Mouse (Mus musculus): ENCODE measurements around the gene Akirin2. TPM values are rescaled to one million over a fixed set of nuclear protein-coding genes. Genes with fewer than 3 reads are reported as not detected.

The Akirin2 gene
- total RNA-seq, 2 experiments from 2014 or later: 47.1 to 95.6 TPM

- ATAC-seq (replicated peaks; ENCODE audit: low FRiP score, poor library complexity, severe bottlenecking): no peak
Measured at GRCm38 (mm10) chr4:34582476-34582875, 31.7 kb downstream of the Akirin2 start.

GRCm38 (mm10) chr4:34583427-34583826, 32.7 kb downstream of the Akirin2 start:
- ATAC-seq (replicated peaks; ENCODE audit: low FRiP score, poor library complexity, severe bottlenecking): no peak

GRCm38 (mm10) chr4:34584871-34585607, 34.3 kb downstream of the Akirin2 start:
- no peak for ATAC-seq (replicated peaks; ENCODE audit: low FRiP score, poor library complexity, severe bottlenecking)

GRCm38 (mm10) chr4:34603123-34603522, 52.4 kb downstream of the Akirin2 start:
- ATAC-seq (replicated peaks; ENCODE audit: low FRiP score, poor library complexity, severe bottlenecking): no peak

GRCm38 (mm10) chr4:34606658-34607057, 55.9 kb downstream of the Akirin2 start:
- no peak for ATAC-seq (replicated peaks; ENCODE audit: low FRiP score, poor library complexity, severe bottlenecking)

- no peak for ATAC-seq (replicated peaks; ENCODE audit: low FRiP score, poor library complexity, severe bottlenecking)
Measured at GRCm38 (mm10) chr4:34613571-34614145, 62.9 kb downstream of the Akirin2 start.

GRCm38 (mm10) chr4:34614630-34615094, 63.9 kb downstream of the Akirin2 start, which contains the start of the genes Orc3 and Rars2:
Orc3 (minus strand) TSS chr4:34614944.
Rars2 (plus strand) TSS chr4:34614957.
- peak; percentile 100 for ATAC-seq (replicated peaks; ENCODE audit: low FRiP score, poor library complexity, severe bottlenecking)

GRCm38 (mm10) chr4:34615303-34615702, 64.6 kb downstream of the Akirin2 start:
- no peak for ATAC-seq (replicated peaks; ENCODE audit: low FRiP score, poor library complexity, severe bottlenecking)

GRCm38 (mm10) chr4:34616146-34616545, 65.4 kb downstream of the Akirin2 start:
- no peak for ATAC-seq (replicated peaks; ENCODE audit: low FRiP score, poor library complexity, severe bottlenecking)

Other genes starting within 250 kb of the Akirin2 start
- gene Orc3, start 64.0 kb downstream of the Akirin2 start, total RNA-seq (2015; ENCODE audit: low replicate concordance): 23.8 and 25.7 TPM in 2 replicates
- gene Orc3, start 64.0 kb downstream of the Akirin2 start, total RNA-seq (2017; ENCODE audit: low replicate concordance): 25.9 and 27.4 TPM in 2 replicates
- 9.2 and 10.0 TPM in 2 replicates for gene Rars2, start 64.0 kb downstream of the Akirin2 start, total RNA-seq (2015; ENCODE audit: low replicate concordance)
- 5.4 and 7.3 TPM in 2 replicates for gene Rars2, start 64.0 kb downstream of the Akirin2 start, total RNA-seq (2017; ENCODE audit: low replicate concordance)
- gene Slc35a1, start 136.5 kb downstream of the Akirin2 start, total RNA-seq (2015; ENCODE audit: low replicate concordance): 2.3 and 4.0 TPM in 2 replicates
- gene Slc35a1, start 136.5 kb downstream of the Akirin2 start, total RNA-seq (2017; ENCODE audit: low replicate concordance): 2.5 and 3.8 TPM in 2 replicates
- not detected in 2 replicates for gene Cfap206, start 179.3 kb downstream of the Akirin2 start, total RNA-seq (2015; ENCODE audit: low replicate concordance)
- not detected in 2 replicates for gene Cfap206, start 179.3 kb downstream of the Akirin2 start, total RNA-seq (2017; ENCODE audit: low replicate concordance)
- not detected in 2 replicates for gene Gm136, start 205.3 kb downstream of the Akirin2 start, total RNA-seq (2015; ENCODE audit: low replicate concordance)
- not detected in 2 replicates for gene Gm136, start 205.3 kb downstream of the Akirin2 start, total RNA-seq (2017; ENCODE audit: low replicate concordance)
- 15.8 and 16.1 TPM in 2 replicates for gene Smim8, start 227.5 kb downstream of the Akirin2 start, total RNA-seq (2015; ENCODE audit: low replicate concordance)
- gene Smim8, start 227.5 kb downstream of the Akirin2 start, total RNA-seq (2017; ENCODE audit: low replicate concordance): 28.5 and 29.4 TPM in 2 replicates

Measured in erythroblast, adult 5-6 weeks (primary cell).